Mouse (Mus musculus): ENCODE measurements around the gene Chd9. TPM values are rescaled to one million over a fixed set of nuclear protein-coding genes. Genes with fewer than 3 reads are reported as not detected.
A peak's percentile ranks its signal among the peaks of the same experiment; 100 is the strongest.
"Not testable (repeated sequence)": the region's sequence is repeated elsewhere in the genome, so short reads cannot be mapped to it uniquely, and the experiment has no call there.

Gene Chd9
- total RNA-seq, 2 experiments from 2014 or later, result 43.1 to 57.7 TPM

DNA sequence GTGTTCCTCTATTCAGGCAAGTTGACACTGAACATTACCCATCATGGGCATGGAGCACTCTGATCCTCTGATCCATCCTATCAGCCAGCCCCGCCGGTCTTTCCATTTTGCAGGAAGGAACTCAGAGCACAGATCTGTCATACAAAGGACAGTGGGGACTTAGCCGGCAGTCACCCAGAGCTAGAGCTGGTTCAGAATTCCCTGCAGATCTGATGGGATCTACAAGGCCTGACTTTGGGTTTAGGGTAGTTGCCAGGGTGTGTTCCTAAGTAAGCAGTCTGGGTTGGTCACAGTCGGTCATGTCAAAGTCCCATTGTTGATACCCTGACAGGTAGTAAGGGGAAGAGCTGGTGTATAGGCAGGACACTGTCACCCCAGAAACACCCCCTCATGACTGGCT, 39.8 kb downstream of the Chd9 start:
- no peak for ATAC-seq (replicated peaks; ENCODE audit: low FRiP score, low TSS enrichment, poor library complexity, severe bottlenecking)

DNA sequence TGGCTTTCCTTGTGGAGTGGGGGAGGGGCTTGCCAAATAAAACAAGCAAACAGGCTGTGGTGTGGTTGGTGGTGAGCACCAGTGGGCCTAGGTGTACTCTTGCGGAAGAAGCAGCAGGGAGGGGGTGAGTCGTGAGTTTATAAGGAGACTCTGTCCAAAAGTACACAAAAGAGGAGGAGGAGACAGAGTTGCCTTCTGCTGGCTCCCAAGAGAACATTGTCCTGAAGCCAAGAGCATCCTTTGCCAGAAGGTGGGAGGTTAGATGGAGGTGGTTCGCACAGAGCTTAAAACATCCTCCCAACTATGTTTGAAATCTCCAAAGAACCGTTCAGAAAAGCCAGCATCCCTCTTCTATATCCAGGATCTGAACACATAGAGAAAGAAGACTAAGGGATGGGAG, 40.2 kb downstream of the Chd9 start:
- ATAC-seq (replicated peaks; ENCODE audit: low FRiP score, low TSS enrichment, poor library complexity, severe bottlenecking), result no peak

DNA sequence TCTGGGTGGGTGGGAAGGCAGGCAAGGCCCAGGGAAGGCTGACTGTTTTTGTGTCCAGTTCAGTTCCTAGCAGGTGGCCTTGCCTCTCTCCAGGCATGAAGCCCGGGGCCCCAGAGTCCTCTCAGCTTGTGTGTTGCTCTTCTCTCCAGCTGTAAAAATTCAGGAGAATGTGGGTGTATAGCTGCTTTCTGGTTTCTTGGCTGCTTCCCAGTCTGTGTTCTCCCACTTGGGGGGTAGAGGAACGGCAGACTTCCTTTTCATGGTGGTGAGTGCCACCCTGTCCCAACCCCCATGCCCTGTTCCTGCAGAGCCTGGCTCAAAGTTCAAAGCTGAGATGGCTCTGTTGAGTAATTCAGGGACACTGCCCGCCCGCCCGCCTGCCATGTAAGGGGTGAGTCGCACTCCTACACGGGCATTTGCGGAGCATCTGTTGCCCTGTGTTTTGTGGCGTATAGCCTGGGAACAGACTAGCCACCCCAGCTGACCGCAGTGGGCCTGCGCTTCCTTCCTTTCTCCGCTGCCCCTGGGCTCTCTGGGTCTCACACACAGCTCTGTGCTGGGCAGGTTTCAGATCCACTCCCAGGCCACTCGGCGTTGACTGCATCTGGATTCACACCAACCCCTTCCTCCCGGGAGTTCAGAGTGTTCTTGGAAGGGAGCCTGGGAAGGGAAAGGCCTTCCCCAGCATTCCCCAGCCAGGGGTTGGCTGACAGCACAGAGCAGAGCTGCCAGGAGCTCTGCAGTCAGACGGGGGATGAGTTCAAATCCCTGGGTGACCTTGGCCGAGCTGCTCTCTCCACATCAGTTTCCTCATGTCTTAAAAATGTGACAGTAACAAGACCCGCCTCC, 41.1 kb downstream of the Chd9 start:
- peak; percentile 23; the same call in 1 of the 2 replicates for ATAC-seq (replicated peaks; ENCODE audit: low FRiP score, low TSS enrichment, poor library complexity, severe bottlenecking)

DNA sequence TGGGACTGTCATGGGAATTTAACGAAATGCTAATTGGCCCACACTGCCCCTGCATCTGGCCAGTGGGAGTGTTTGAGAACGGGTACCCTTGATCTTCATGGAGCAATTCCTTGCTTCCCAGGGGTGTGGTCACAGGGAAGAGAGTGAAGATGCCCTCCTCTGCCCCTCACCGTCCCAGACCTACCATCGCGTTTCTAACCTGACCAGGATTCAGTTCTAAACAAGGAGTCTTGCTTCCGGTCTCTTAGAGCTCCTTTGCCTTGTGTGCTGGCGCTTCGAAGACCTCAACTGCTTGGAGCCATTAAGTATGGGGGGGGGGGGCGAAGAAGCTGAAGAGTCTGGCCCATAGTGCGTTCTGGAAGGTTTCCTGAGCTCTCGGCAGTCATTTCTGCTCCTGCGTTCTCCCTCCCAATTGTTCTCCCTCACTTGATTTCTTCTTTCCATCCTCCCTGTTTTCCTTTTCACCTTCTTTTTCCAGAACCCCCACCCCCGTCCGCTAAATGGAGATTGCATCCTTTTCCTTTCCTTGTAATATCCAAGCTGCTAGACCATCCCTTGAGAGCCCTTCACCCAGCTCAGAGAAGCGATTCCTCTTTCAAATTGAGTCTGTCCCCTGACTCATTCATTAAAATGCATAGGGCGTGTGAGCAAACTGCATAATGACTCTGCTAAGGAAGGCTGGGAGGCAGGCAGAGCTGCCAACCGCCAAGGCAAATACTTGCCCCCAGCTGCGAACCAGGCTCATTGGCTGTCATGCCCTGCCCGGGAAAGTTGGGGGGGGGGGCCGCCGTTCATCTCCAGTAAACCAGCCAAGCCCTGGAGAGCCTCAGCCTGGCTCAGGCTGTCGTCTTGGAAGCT, 42.0 kb downstream of the Chd9 start:
- ATAC-seq (replicated peaks; ENCODE audit: low FRiP score, low TSS enrichment, poor library complexity, severe bottlenecking), result no peak

DNA sequence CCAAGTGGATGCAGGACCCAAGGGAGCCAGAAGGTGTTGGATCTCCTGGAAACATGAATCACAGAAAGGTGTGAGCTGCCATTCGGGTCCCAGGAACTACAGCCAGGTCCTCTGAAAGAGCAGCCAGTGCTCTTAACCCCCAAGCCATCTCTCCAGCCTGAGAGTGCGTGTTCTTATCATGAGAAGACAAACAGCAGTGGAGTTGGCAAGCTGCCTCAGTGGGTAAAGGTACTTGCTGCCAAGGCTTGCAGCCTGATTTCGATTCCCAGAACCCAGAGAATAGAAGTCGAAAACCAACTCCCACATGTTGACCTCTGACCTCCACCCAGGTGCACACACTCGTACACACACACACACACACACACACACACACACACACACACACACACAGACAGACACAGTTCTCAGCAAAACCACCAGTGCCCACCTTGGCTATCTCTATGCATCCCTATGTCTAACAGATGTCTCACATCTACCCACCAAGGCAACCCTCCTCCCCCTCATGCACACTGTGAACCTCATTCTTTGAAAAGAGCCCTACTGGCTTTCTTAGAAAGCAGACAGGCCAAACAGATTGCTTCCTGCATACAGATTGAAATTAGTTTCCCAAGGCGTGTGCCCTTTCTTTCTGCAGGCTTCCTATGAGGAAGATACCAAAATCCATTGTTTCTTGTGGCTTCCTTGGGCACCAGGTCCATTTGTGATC, 43.4 kb downstream of the Chd9 start:
- ATAC-seq (replicated peaks; ENCODE audit: low FRiP score, low TSS enrichment, poor library complexity, severe bottlenecking), result peak; percentile 75

- ATAC-seq (replicated peaks; ENCODE audit: low FRiP score, low TSS enrichment, poor library complexity, severe bottlenecking), result no peak
These were observed 44.9 kb downstream of the Chd9 start for GRCm38 (mm10) chr8:90873051-90873450.

DNA sequence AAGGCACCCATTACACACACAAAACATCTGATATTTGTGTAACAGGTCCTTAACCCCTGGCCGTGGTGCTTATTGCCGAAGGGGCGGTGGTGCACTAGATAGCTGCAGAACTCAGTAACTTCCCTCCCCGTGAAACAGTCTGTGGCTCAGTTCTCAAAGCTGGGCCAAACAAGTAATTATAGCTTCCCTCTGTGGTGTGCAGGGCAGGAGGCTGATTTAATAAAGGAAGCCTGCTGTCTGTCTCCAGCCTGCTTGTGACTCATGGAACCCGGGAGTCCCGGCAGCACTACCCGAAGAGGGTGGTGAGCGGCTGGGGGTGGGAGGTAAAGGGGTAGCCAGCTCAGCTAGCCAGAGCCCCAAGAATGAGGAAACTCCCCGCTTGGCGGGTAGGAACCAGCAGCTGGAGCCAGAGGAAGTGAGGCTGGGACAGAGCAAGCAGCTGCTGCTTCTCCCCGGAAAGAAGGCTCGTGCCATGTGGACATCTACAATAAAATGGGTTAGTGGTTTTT, 48.1 kb downstream of the Chd9 start:
- ATAC-seq (replicated peaks; ENCODE audit: low FRiP score, low TSS enrichment, poor library complexity, severe bottlenecking), result peak; percentile 28

GRCm38 (mm10) chr8:90876722-90877429, 48.7 kb downstream of the Chd9 start:
- peak; percentile 62 for ATAC-seq (replicated peaks; ENCODE audit: low FRiP score, low TSS enrichment, poor library complexity, severe bottlenecking)

- ATAC-seq (replicated peaks; ENCODE audit: low FRiP score, low TSS enrichment, poor library complexity, severe bottlenecking), result no peak
These were observed 49.4 kb downstream of the Chd9 start for GRCm38 (mm10) chr8:90877430-90877975.

- ATAC-seq (replicated peaks; ENCODE audit: low FRiP score, low TSS enrichment, poor library complexity, severe bottlenecking), result 0 out of 2 replicates have a peak, but pooled peaks have one; percentile 41
These were observed 50.4 kb downstream of the Chd9 start for GRCm38 (mm10) chr8:90878551-90878950.

DNA sequence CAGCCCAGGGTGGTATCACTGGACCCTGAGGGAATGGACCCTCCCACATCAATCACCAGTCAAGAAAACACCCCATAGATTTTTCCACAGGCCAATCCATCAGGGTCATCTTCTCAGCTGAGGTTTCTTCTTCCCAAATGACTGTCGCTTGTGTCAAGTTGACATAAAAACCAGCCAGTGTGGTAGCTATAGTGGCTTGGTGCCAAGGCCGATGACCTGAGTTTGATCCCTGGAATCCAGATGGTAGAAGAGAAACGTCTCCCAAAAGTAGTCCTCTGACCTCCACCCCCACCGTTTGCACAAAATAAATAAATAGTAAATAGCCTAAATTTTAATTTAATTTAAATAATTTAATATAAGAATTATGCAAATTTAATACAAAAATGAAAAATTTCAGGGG, 51.9 kb downstream of the Chd9 start:
- no peak for ATAC-seq (replicated peaks; ENCODE audit: low FRiP score, low TSS enrichment, poor library complexity, severe bottlenecking)

DNA sequence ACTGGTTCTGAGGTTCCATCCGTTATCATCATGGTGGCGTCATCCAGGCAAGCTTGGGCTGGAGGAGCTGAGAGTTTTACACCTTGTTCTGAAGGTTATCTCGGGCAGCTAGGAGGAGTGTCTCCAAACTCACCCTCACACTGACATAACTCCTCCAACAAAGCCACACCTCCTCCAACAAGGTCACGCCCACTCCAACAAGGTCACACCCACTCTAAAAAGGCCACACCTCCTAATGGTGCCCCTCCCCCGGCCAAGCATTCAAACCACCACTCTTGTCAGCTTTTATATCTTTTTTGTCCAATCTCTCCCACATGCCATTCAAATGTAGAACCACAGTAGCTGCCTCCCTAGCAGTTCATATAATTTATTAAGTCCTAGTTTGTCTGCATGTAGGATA, 53.0 kb downstream of the Chd9 start:
- ATAC-seq (replicated peaks; ENCODE audit: low FRiP score, low TSS enrichment, poor library complexity, severe bottlenecking), result peak; percentile 53

GRCm38 (mm10) chr8:90882088-90882691, 54.0 kb downstream of the Chd9 start:
- ATAC-seq (replicated peaks; ENCODE audit: low FRiP score, low TSS enrichment, poor library complexity, severe bottlenecking), result no peak

- no peak for ATAC-seq (replicated peaks; ENCODE audit: low FRiP score, low TSS enrichment, poor library complexity, severe bottlenecking)
These were observed 57.7 kb downstream of the Chd9 start for GRCm38 (mm10) chr8:90885671-90886368.

GRCm38 (mm10) chr8:90886369-90886712, 58.2 kb downstream of the Chd9 start:
- not testable (repeated sequence) for ATAC-seq (replicated peaks; ENCODE audit: low FRiP score, low TSS enrichment, poor library complexity, severe bottlenecking)

GRCm38 (mm10) chr8:90887328-90887727, 59.2 kb downstream of the Chd9 start:
- ATAC-seq (replicated peaks; ENCODE audit: low FRiP score, low TSS enrichment, poor library complexity, severe bottlenecking), result not testable (repeated sequence)

- no peak for ATAC-seq (replicated peaks; ENCODE audit: low FRiP score, low TSS enrichment, poor library complexity, severe bottlenecking)
These were observed 63.9 kb downstream of the Chd9 start for GRCm38 (mm10) chr8:90891872-90892578.
